In genomic region chr14:62188147-62188885, GRCm38 (mm10) we compare ENCODE assay signal across 26 mouse cellular contexts.
DNase-seq lines count a peak whose midpoint lies in the region; ATAC-seq and TF ChIP-seq lines count a peak whose summit lies in the region.
"Had no signal": no experiment of that assay in that cellular context is flagged by ENCODE, and none has a peak within 500 bp of the region (broad histone marks: within the 10 kb centered on the region; RNA-seq: fewer than 3 reads in every experiment).

No protein-coding gene starts in this region.

- no peak overlapping the region for H3K4me3 ChIP-seq in embryonic facial prominence, embryonic 14.5 days (ENCODE audit: low read depth, low read length)
- no peak overlapping the region for H3K4me3 ChIP-seq in embryonic facial prominence, embryonic 10.5 days
- no peak overlapping the region for H3K4me3 ChIP-seq in gastrocnemius, adult 2 months
- H3K4me3 ChIP-seq in lung, embryonic 15.5 days = no peak overlapping the region
- H3K4me3 ChIP-seq: embryonic facial prominence, embryonic 15.5 days; erythroblast, embryonic 14.5 days; forebrain, embryonic 10.5 days; heart, embryonic 13.5 days; hindbrain, embryonic 12.5 days had no signal

- peak; percentile 21 for DNase-seq in embryonic facial prominence, embryonic 14.5 days (ENCODE audit: low spot score)
- no peak for DNase-seq in embryonic facial prominence, embryonic 10.5 days (ENCODE audit: low spot score)
- DNase-seq in gastrocnemius, adult 2 months = no peak
- no peak for DNase-seq in gastrocnemius, postnatal 4 days (ENCODE audit: low spot score in 2 of 2)
- DNase-seq in lung, postnatal 36 days = no peak
- DNase-seq in skeletal muscle tissue, adult 2 months (ENCODE audit: low read depth, low spot score) = peak; percentile 40
- DNase-seq in heart, postnatal 10 days = no peak
- DNase-seq: adrenal gland, adult 8-10 months; adrenal gland, postnatal 36 days; B cell, adult 2 months; cerebellum, adult 11-12 months; cerebellum, adult 9-10 months; cerebellum, postnatal 25 days; gastrocnemius, postnatal 10 days; heart, postnatal 4 days had no signal

- no peaks in the 10 kb centered on the region for H3K36me3 ChIP-seq in embryonic facial prominence, embryonic 14.5 days (ENCODE audit: control insufficient read depth, insufficient read depth, low read length)
- H3K36me3 ChIP-seq in embryonic facial prominence, embryonic 10.5 days (replicated peaks) = no peaks in the 10 kb centered on the region
- no peaks in the 10 kb centered on the region for H3K36me3 ChIP-seq in lung, embryonic 15.5 days
- H3K36me3 ChIP-seq: embryonic facial prominence, embryonic 15.5 days; forebrain, embryonic 10.5 days; G1E; heart, embryonic 13.5 days; hindbrain, embryonic 12.5 days had no signal

- no peak overlapping the region for H3K9ac ChIP-seq in embryonic facial prominence, embryonic 14.5 days (ENCODE audit: low read depth, low read length)
- no peak overlapping the region for H3K9ac ChIP-seq in lung, embryonic 15.5 days
- H3K9ac ChIP-seq: embryonic facial prominence, embryonic 15.5 days; heart, embryonic 13.5 days; hindbrain, embryonic 12.5 days had no signal

- intact Hi-C loops in gastrocnemius, adult 2 months (cut with DNase I) = loop anchor here (5.0 kb wide), 1 partner anchor 41 kb away; no protein-coding TSS in a partner anchor
- intact Hi-C loops in heart, postnatal 10 days (cut with DNase I) = no loop called here

- H3K27me3 ChIP-seq in embryonic facial prominence, embryonic 14.5 days (replicated peaks; ENCODE audit: control insufficient read depth, insufficient read depth, low read length) = no peaks in the 10 kb centered on the region
- no peaks in the 10 kb centered on the region for H3K27me3 ChIP-seq in embryonic facial prominence, embryonic 10.5 days (replicated peaks; ENCODE audit: low read depth, poor library complexity, severe bottlenecking)
- no peaks in the 10 kb centered on the region for H3K27me3 ChIP-seq in lung, embryonic 15.5 days
- H3K27me3 ChIP-seq: embryonic facial prominence, embryonic 15.5 days; heart, embryonic 13.5 days; hindbrain, embryonic 12.5 days had no signal

- no peaks in the 10 kb centered on the region for H3K9me3 ChIP-seq in embryonic facial prominence, embryonic 14.5 days (ENCODE audit: control insufficient read depth, low read length)
- no peaks in the 10 kb centered on the region for H3K9me3 ChIP-seq in embryonic facial prominence, embryonic 10.5 days
- H3K9me3 ChIP-seq in lung, embryonic 15.5 days = no peaks in the 10 kb centered on the region
- H3K9me3 ChIP-seq: embryonic facial prominence, embryonic 15.5 days; forebrain, embryonic 10.5 days; G1E; heart, embryonic 13.5 days; hindbrain, embryonic 12.5 days had no signal

- TF ChIP-seq CTCF in gastrocnemius, adult 2 months (IDR thresholded peaks at IDR 0.05) = no peak

- peaks cover 12% of the 10 kb centered on the region for H3K4me1 ChIP-seq in embryonic facial prominence, embryonic 14.5 days (ENCODE audit: control insufficient read depth, insufficient read depth, low read length)
- peaks cover 17% of the 10 kb centered on the region for H3K4me1 ChIP-seq in embryonic facial prominence, embryonic 10.5 days
- H3K4me1 ChIP-seq in lung, embryonic 15.5 days = peaks cover 19% of the 10 kb centered on the region; the same call in 1 of the 2 replicates

- H3K4me2 ChIP-seq in embryonic facial prominence, embryonic 14.5 days (ENCODE audit: low read depth, low read length) = no peak overlapping the region
- H3K4me2 ChIP-seq in lung, embryonic 15.5 days = no peak overlapping the region
- H3K4me2 ChIP-seq: embryonic facial prominence, embryonic 15.5 days; heart, embryonic 13.5 days; hindbrain, embryonic 12.5 days had no signal

- ATAC-seq in embryonic facial prominence, embryonic 14.5 days (ENCODE audit: low read depth) = no peak
- ATAC-seq in lung, embryonic 15.5 days (ENCODE audit: borderline replicate concordance, extremely low read depth, low FRiP score, low TSS enrichment) = peak; percentile 46; the same call in 1 of the 2 replicates
- ATAC-seq: CD4-positive, CD25-positive, alpha-beta regulatory T cell, adult 4 months; forebrain, embryonic 14.5 days; hindbrain, embryonic 16.5 days; inflammation-experienced regulatory T-cells, adult 6 months had no signal

- no peak overlapping the region for H3K27ac ChIP-seq in embryonic facial prominence, embryonic 14.5 days (replicated peaks; ENCODE audit: low read depth, low read length)
- no peak overlapping the region for H3K27ac ChIP-seq in embryonic facial prominence, embryonic 10.5 days (replicated peaks)
- peak overlapping the region; percentile 62; the same call in 1 of the 2 replicates for H3K27ac ChIP-seq in gastrocnemius, adult 2 months
- peak overlapping the region; percentile 37 for H3K27ac ChIP-seq in lung, embryonic 15.5 days
- H3K27ac ChIP-seq: forebrain, embryonic 10.5 days; heart, embryonic 13.5 days; hindbrain, embryonic 12.5 days had no signal

- 59% methylated on average over 7 of the region's 7 CpGs for WGBS in embryonic facial prominence, embryonic 14.5 days
- 79% methylated on average over 7 of the region's 7 CpGs for WGBS in embryonic facial prominence, embryonic 10.5 days
- 31% methylated on average over 7 of the region's 7 CpGs for whole genome bisulfite sequencing in lung, embryonic 15.5 days

Comparison
In these comparisons a context has a peak if more than half of its experiments do, and no peak if none do; other contexts are left out.
1. DNase-seq: peak in embryonic facial prominence, embryonic 14.5 days (single experiment) and skeletal muscle tissue, adult 2 months (single experiment); none in embryonic facial prominence, embryonic 10.5 days (single experiment), gastrocnemius, adult 2 months (single experiment), gastrocnemius, postnatal 4 days (0 of 2), lung, postnatal 36 days (single experiment) and heart, postnatal 10 days (0 of 2).
2. H3K27ac ChIP-seq: peak in gastrocnemius, adult 2 months (single experiment) and lung, embryonic 15.5 days (single experiment); none in embryonic facial prominence, embryonic 14.5 days (single experiment) and embryonic facial prominence, embryonic 10.5 days (single experiment).